Mouse (Mus musculus): Measurements from ENCODE around the gene Agfg1. TPM values are rescaled to one million over a fixed set of nuclear protein-coding genes. Genes with fewer than 3 reads are reported as not detected.

Agfg1 gene
- polyA plus RNA-seq, 1 experiment from 2014 or later = 29.3 TPM

- no peak for ATAC-seq (ENCODE audit: extremely low read depth, insufficient number of reproducible peaks, low FRiP score, low TSS enrichment)
These were observed 14.0 kb upstream of the Agfg1 start for GRCm38 (mm10) chr1:82825256-82825655.

GRCm38 (mm10) chr1:82825783-82826182 is 13.5 kb upstream of the Agfg1 start:
- H3K9me3 ChIP-seq = no peaks in the 10 kb centered on the region
- H3K27me3 ChIP-seq (replicated peaks) = no peaks in the 10 kb centered on the region
- WGBS = 88% methylated on average over 7 of the region's 7 CpGs
- H3K4me3 ChIP-seq = no peak overlapping the region
- no peak for ATAC-seq (ENCODE audit: extremely low read depth, insufficient number of reproducible peaks, low FRiP score, low TSS enrichment)
- no peak overlapping the region for H3K9ac ChIP-seq
- H3K4me2 ChIP-seq = no peak overlapping the region
- H3K27ac ChIP-seq (replicated peaks) = no peak overlapping the region
- no peaks in the 10 kb centered on the region for H3K36me3 ChIP-seq
- H3K4me1 ChIP-seq = peaks cover 4% of the 10 kb centered on the region

More at GRCm38 (mm10) chr1:82825256-82825655, 14.0 kb upstream of the Agfg1 start:
- H3K36me3 ChIP-seq = no peaks in the 10 kb centered on the region
- no peaks in the 10 kb centered on the region for H3K9me3 ChIP-seq
- peaks cover 8% of the 10 kb centered on the region for H3K4me1 ChIP-seq
- H3K27me3 ChIP-seq (replicated peaks) = no peaks in the 10 kb centered on the region
- no peak overlapping the region for H3K27ac ChIP-seq (replicated peaks)
- no peak overlapping the region for H3K4me3 ChIP-seq
- no peak overlapping the region for H3K9ac ChIP-seq
- 74% methylated on average over 2 of the region's 2 CpGs for WGBS
- H3K4me2 ChIP-seq = no peak overlapping the region

GRCm38 (mm10) chr1:82826911-82827310 is 12.4 kb upstream of the Agfg1 start:
- Histone ChIP-seq H3K9ac (no peak overlapping the region), H3K4me3 (no peak overlapping the region), H3K27me3 (replicated peaks) (no peaks in the 10 kb centered on the region), H3K9me3 (no peaks in the 10 kb centered on the region), H3K36me3 (no peaks in the 10 kb centered on the region), H3K4me2 (no peak overlapping the region), H3K4me1 (peaks cover 12% of the 10 kb centered on the region), H3K27ac (replicated peaks) (no peak overlapping the region)
- no peak for ATAC-seq (ENCODE audit: extremely low read depth, insufficient number of reproducible peaks, low FRiP score, low TSS enrichment)
- WGBS = 44% methylated on average over 5 of the region's 5 CpGs

- no peak for ATAC-seq (ENCODE audit: extremely low read depth, insufficient number of reproducible peaks, low FRiP score, low TSS enrichment)
- Histone ChIP-seq H3K27ac (replicated peaks) (no peak overlapping the region), H3K36me3 (no peaks in the 10 kb centered on the region), H3K4me3 (no peak overlapping the region), H3K4me1 (peaks cover 40% of the 10 kb centered on the region), H3K9ac (no peak overlapping the region), H3K27me3 (replicated peaks) (no peaks in the 10 kb centered on the region), H3K9me3 (no peaks in the 10 kb centered on the region), H3K4me2 (no peak overlapping the region)
- WGBS = 88% methylated on average over 1 of the region's 1 CpGs
These were observed 8.5 kb upstream of the Agfg1 start for GRCm38 (mm10) chr1:82830771-82831170.

GRCm38 (mm10) chr1:82831547-82832240 is 7.6 kb upstream of the Agfg1 start:
- H3K27ac ChIP-seq (replicated peaks) = peak overlapping the region; percentile 87
- ATAC-seq (ENCODE audit: extremely low read depth, insufficient number of reproducible peaks, low FRiP score, low TSS enrichment) = peak; percentile 75
- no peak overlapping the region for H3K4me3 ChIP-seq
- H3K9ac ChIP-seq = 0 out of 2 replicates have a peak overlapping the region, but pooled peaks have one; percentile 21
- H3K4me1 ChIP-seq = peaks cover 48% of the 10 kb centered on the region
- no peaks in the 10 kb centered on the region for H3K36me3 ChIP-seq
- peak overlapping the region; percentile 31 for H3K4me2 ChIP-seq
- H3K27me3 ChIP-seq (replicated peaks) = no peaks in the 10 kb centered on the region
- 38% methylated on average over 9 of the region's 9 CpGs for WGBS
- no peaks in the 10 kb centered on the region for H3K9me3 ChIP-seq

- 80% methylated on average over 11 of the region's 11 CpGs for WGBS
- Histone ChIP-seq H3K27me3 (replicated peaks) (no peaks in the 10 kb centered on the region), H3K4me2 (no peak overlapping the region), H3K9ac (0 out of 2 replicates have a peak overlapping the region, but pooled peaks have one; percentile 24), H3K4me3 (no peak overlapping the region), H3K4me1 (peaks cover 46% of the 10 kb centered on the region), H3K27ac (replicated peaks) (peak overlapping the region; percentile 87), H3K36me3 (no peaks in the 10 kb centered on the region), H3K9me3 (no peaks in the 10 kb centered on the region)
- no peak for ATAC-seq (ENCODE audit: extremely low read depth, insufficient number of reproducible peaks, low FRiP score, low TSS enrichment)
These were observed 6.7 kb upstream of the Agfg1 start for GRCm38 (mm10) chr1:82832495-82833021.

- ATAC-seq (ENCODE audit: extremely low read depth, insufficient number of reproducible peaks, low FRiP score, low TSS enrichment) = no peak
- no peak overlapping the region for H3K27ac ChIP-seq (replicated peaks)
- no peaks in the 10 kb centered on the region for H3K27me3 ChIP-seq (replicated peaks)
- H3K4me3 ChIP-seq = no peak overlapping the region
- no peak overlapping the region for H3K4me2 ChIP-seq
- H3K4me1 ChIP-seq = peaks cover 47% of the 10 kb centered on the region
- no peaks in the 10 kb centered on the region for H3K9me3 ChIP-seq
- no peak overlapping the region for H3K9ac ChIP-seq
- H3K36me3 ChIP-seq = no peaks in the 10 kb centered on the region
- WGBS = 92% methylated on average over 2 of the region's 2 CpGs
These were observed 5.8 kb upstream of the Agfg1 start for GRCm38 (mm10) chr1:82833501-82833900.

GRCm38 (mm10) chr1:82834572-82834971 is 4.7 kb upstream of the Agfg1 start:
- Histone ChIP-seq H3K9me3 (no peaks in the 10 kb centered on the region), H3K4me1 (peaks cover 53% of the 10 kb centered on the region), H3K4me3 (no peak overlapping the region), H3K36me3 (no peaks in the 10 kb centered on the region), H3K4me2 (no peak overlapping the region), H3K9ac (no peak overlapping the region), H3K27me3 (replicated peaks) (no peaks in the 10 kb centered on the region), H3K27ac (replicated peaks) (peak overlapping the region; percentile 16; the same call in 1 of the 2 replicates)
- 23% methylated on average over 8 of the region's 8 CpGs for WGBS
- peak; percentile 61; the same call in 1 of the 2 replicates for ATAC-seq (ENCODE audit: extremely low read depth, insufficient number of reproducible peaks, low FRiP score, low TSS enrichment)

GRCm38 (mm10) chr1:82836342-82837217 is 2.7 kb upstream of the Agfg1 start:
- Histone ChIP-seq H3K9ac (no peak overlapping the region), H3K4me2 (peak overlapping the region; percentile 25), H3K4me1 (peaks cover 62% of the 10 kb centered on the region), H3K4me3 (no peak overlapping the region), H3K27me3 (replicated peaks) (no peaks in the 10 kb centered on the region), H3K36me3 (no peaks in the 10 kb centered on the region), H3K9me3 (no peaks in the 10 kb centered on the region), H3K27ac (replicated peaks) (peak overlapping the region; percentile 26)
- no peak for ATAC-seq (ENCODE audit: extremely low read depth, insufficient number of reproducible peaks, low FRiP score, low TSS enrichment)
- 61% methylated on average over 13 of the region's 13 CpGs for WGBS

- no peak overlapping the region for H3K9ac ChIP-seq
- peaks cover 5% of the 10 kb centered on the region for H3K36me3 ChIP-seq
- H3K4me3 ChIP-seq = no peak overlapping the region
- H3K27me3 ChIP-seq (replicated peaks) = no peaks in the 10 kb centered on the region
- no peaks in the 10 kb centered on the region for H3K9me3 ChIP-seq
- no peak overlapping the region for H3K4me2 ChIP-seq
- ATAC-seq (ENCODE audit: extremely low read depth, insufficient number of reproducible peaks, low FRiP score, low TSS enrichment) = no peak
- 57% methylated on average over 6 of the region's 6 CpGs for WGBS
- H3K27ac ChIP-seq (replicated peaks) = no peak overlapping the region
- peaks cover 57% of the 10 kb centered on the region for H3K4me1 ChIP-seq
These were observed 1.7 kb upstream of the Agfg1 start for GRCm38 (mm10) chr1:82837579-82837978.

Data from heart, embryonic 13.5 days (tissue).